Mouse (Mus musculus): ENCODE measurements around the gene Baz1b.

Baz1b gene

DNA sequence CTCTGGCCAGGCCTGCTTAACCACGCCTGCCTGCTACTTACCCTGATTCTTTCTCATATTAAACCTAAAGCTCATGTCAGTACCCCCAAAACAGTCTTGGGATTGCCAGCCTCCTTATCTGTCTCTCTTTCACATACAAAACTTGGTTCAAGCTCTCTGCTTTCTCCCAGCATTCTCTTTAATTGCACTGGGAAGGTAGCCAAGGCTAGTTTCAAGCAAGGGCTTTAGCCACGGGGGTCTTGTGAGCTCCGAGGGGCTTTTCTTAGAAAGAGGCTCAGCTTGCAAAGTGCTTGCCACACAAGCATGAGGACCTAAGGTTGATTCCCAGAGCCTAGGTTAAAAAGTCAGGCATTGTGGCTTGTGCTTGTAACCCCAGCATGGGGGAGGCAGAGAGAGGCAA is 98.1 kb downstream of the Baz1b start:
- DNase-seq, result no peak

DNA sequence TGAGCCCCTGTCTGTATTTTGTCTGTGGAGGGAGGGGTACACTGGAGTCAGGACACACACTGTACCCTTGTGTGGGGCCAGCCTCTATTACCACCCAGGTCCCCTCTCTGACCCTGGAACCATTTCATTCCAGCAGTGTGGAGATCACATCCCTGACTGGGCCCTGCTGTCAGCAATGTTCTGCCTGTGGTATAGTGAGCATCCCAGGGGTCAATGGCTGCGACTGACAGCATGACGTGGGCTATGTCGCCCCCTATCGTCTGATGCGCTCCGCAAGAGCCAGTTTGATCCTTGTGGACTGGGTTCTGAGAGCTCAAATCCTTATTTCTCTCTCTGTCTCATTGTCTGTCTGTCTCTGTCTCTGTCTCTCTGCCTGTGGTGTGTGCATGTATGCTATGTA is 99.1 kb downstream of the Baz1b start:
- DNase-seq, result peak; percentile 90 to 91

- no peak for DNase-seq
Observed at GRCm38 (mm10) chr5:135286926-135287325, 99.9 kb downstream of the Baz1b start.

DNA sequence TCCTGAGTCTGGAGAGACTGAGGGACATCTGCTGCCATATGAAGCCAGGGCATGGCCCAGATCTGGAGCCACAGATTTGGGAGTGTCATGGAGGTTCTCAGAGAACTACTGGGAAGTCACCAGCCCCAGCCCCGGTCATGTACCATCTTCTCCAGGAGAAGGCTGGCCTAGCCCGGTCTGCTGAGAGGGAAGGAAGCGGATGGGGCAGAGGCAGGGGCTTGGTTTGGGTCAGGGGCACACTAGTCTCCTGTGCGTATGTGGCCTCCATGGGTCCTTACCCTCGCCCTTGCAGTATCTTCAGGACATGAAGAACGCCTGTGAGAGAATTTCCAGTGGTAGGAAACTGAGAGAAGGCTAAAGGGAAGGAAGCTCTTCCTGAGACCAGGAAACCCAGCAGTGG is 103.6 kb downstream of the Baz1b start:
- DNase-seq, result no peak

GRCm38 (mm10) chr5:135291193-135291592 is 104.1 kb downstream of the Baz1b start:
- DNase-seq, result no peak

DNA sequence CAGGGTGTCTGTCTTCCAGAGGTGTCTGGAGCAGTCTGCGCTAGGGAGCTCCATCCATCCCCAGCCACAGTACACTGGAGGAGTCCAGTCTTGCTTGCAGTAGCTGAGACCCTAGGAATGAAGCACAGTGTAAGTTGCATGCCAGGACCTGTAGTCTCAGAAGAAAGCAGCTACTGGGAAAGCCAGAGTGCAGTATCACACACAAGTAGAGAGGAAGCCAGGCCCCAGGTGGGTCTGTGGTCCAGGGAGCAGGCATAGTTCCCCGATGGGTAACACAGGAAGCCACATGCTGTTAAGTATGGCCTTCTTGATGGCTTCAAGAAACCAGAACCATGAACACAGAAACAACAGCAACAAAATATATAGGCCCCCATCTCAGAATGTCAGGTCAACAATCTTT is 104.9 kb downstream of the Baz1b start:
- DNase-seq, result no peak
